ENCODE assay signal across 8 mouse cellular contexts in genomic region chr11:101695906-101696661, GRCm38 (mm10). TPM values are rescaled to one million over a fixed set of nuclear protein-coding genes. Genes with fewer than 3 reads are reported as not detected.
DNase-seq lines count a peak whose midpoint lies in the region; ATAC-seq and TF ChIP-seq lines count a peak whose summit lies in the region.

No protein-coding gene starts in this region.

- H3K4me3 ChIP-seq in heart, adult 2 months, result peak overlapping the region; percentile 10; the same call in 1 of the 2 replicates
- H3K4me3 ChIP-seq in heart, embryonic 16.5 days (ENCODE audit: low read length), result peak overlapping the region; percentile 27
- H3K4me3 ChIP-seq in limb, embryonic 10.5 days, result peak overlapping the region; percentile 43
- H3K4me3 ChIP-seq in midbrain, embryonic 10.5 days, result peak overlapping the region; percentile 49
- peak overlapping the region; percentile 4; the same call in 1 of the 2 replicates for H3K4me3 ChIP-seq in stomach, postnatal 0 days (ENCODE audit: low read depth, low read length)

- intact Hi-C loops in heart, adult 2 months (cut with DNase I), result loop anchor here (2.0 to 5.0 kb wide), 2 partner anchors 15 to 34 kb away; no protein-coding TSS in a partner anchor

- H3K27ac ChIP-seq in heart, adult 2 months, result peak overlapping the region; percentile 59
- no peak overlapping the region for H3K27ac ChIP-seq in heart, embryonic 16.5 days (ENCODE audit: low read length)
- peak overlapping the region; percentile 84 for H3K27ac ChIP-seq in limb, embryonic 10.5 days
- H3K27ac ChIP-seq in midbrain, embryonic 10.5 days (replicated peaks), result peak overlapping the region; percentile 92
- peak overlapping the region; percentile 46 for H3K27ac ChIP-seq in stomach, postnatal 0 days (replicated peaks)

- no peak for TF ChIP-seq EP300 in heart, adult 2 months (IDR thresholded peaks at IDR 0.05; ENCODE audit: insufficient read depth, low read depth, low read length)
- no peak for TF ChIP-seq EP300 in stomach, postnatal 0 days (optimal IDR thresholded peaks at IDR 0.05)

- TF ChIP-seq POLR2A in heart, adult 2 months (IDR thresholded peaks at IDR 0.05; ENCODE audit: insufficient read depth, low read depth, low read length), result no peak

- no peak for ATAC-seq in heart, embryonic 16.5 days (replicated peaks; ENCODE audit: extremely low read depth, insufficient read depth, low FRiP score)
- ATAC-seq in stomach, postnatal 0 days (ENCODE audit: low FRiP score, low TSS enrichment), result peak; percentile 60; the same call in 1 of the 2 replicates

- H3K4me1 ChIP-seq in heart, adult 2 months (ENCODE audit: control insufficient read depth, insufficient read depth, low read length), result peaks cover 13% of the 10 kb centered on the region
- H3K4me1 ChIP-seq in heart, embryonic 16.5 days (ENCODE audit: control insufficient read depth, insufficient read depth, low read length), result peaks cover 12% of the 10 kb centered on the region; the same call in 1 of the 2 replicates
- H3K4me1 ChIP-seq in limb, embryonic 10.5 days, result peaks cover 32% of the 10 kb centered on the region
- peaks cover 34% of the 10 kb centered on the region for H3K4me1 ChIP-seq in midbrain, embryonic 10.5 days
- peaks cover 5% of the 10 kb centered on the region; the same call in 1 of the 2 replicates for H3K4me1 ChIP-seq in stomach, postnatal 0 days (replicated peaks; ENCODE audit: control insufficient read depth, insufficient read depth)

- H3K79me2 ChIP-seq in heart, adult 2 months (replicated peaks; ENCODE audit: control insufficient read depth, insufficient read depth, low read length), result no peaks in the 10 kb centered on the region

- H3K36me3 ChIP-seq in heart, adult 2 months (ENCODE audit: control insufficient read depth, insufficient read depth, low read length), result no peaks in the 10 kb centered on the region
- H3K36me3 ChIP-seq in heart, embryonic 16.5 days (ENCODE audit: control insufficient read depth, insufficient read depth), result no peaks in the 10 kb centered on the region
- H3K36me3 ChIP-seq in limb, embryonic 10.5 days, result no peaks in the 10 kb centered on the region
- no peaks in the 10 kb centered on the region for H3K36me3 ChIP-seq in midbrain, embryonic 10.5 days
- H3K36me3 ChIP-seq in stomach, postnatal 0 days (ENCODE audit: control insufficient read depth, insufficient read depth, low read length), result no peaks in the 10 kb centered on the region

- peak in 1 of 2 experiments; percentile 38 for DNase-seq in heart, adult 2 months
- DNase-seq in heart, adult 9 months (ENCODE audit: low spot score in 2 of 2), result no peak
- DNase-seq in brain, adult 2 months (ENCODE audit: low read depth, low spot score), result peak; percentile 55
- peak; percentile 55 for DNase-seq in limb, embryonic 10.5 days (ENCODE audit: low spot score)
- DNase-seq in midbrain, embryonic 10.5 days (ENCODE audit: low spot score), result peak; percentile 70
- peak; percentile 41 for DNase-seq in stomach, postnatal 0 days (ENCODE audit: low spot score)
- no peak for DNase-seq in adipocyte (ENCODE audit: low spot score)

- H3K9ac ChIP-seq in heart, adult 2 months (ENCODE audit: low read depth, low read length), result no peak overlapping the region
- peak overlapping the region; percentile 2 for H3K9ac ChIP-seq in heart, embryonic 16.5 days (ENCODE audit: low read length)
- no peak overlapping the region for H3K9ac ChIP-seq in stomach, postnatal 0 days (ENCODE audit: low read length)

- TF ChIP-seq CTCF in heart, adult 2 months (IDR thresholded peaks at IDR 0.05), result no peak
- TF ChIP-seq CTCF in stomach, postnatal 0 days (IDR thresholded peaks at IDR 0.05; ENCODE audit: low read depth), result no peak

- peak overlapping the region; percentile 53 for H3K4me2 ChIP-seq in heart, embryonic 16.5 days (ENCODE audit: low read depth, low read length)
- peak overlapping the region; percentile 51 for H3K4me2 ChIP-seq in stomach, postnatal 0 days (replicated peaks; ENCODE audit: low read depth)

- no peaks in the 10 kb centered on the region for H3K27me3 ChIP-seq in heart, adult 2 months (ENCODE audit: control insufficient read depth, insufficient read depth, low read length)
- no peaks in the 10 kb centered on the region for H3K27me3 ChIP-seq in heart, embryonic 16.5 days (ENCODE audit: control insufficient read depth, insufficient read depth, low read length)
- peaks cover 4% of the 10 kb centered on the region; the same call in 1 of the 2 replicates for H3K27me3 ChIP-seq in limb, embryonic 10.5 days (ENCODE audit: low read depth, poor library complexity, severe bottlenecking)
- no peaks in the 10 kb centered on the region for H3K27me3 ChIP-seq in midbrain, embryonic 10.5 days (ENCODE audit: low read depth, poor library complexity, severe bottlenecking)
- no peaks in the 10 kb centered on the region for H3K27me3 ChIP-seq in stomach, postnatal 0 days (ENCODE audit: control insufficient read depth, insufficient read depth, low read length)

- H3K9me3 ChIP-seq in heart, embryonic 16.5 days (replicated peaks; ENCODE audit: control insufficient read depth, low read length), result peaks cover 5% of the 10 kb centered on the region
- H3K9me3 ChIP-seq in limb, embryonic 10.5 days (replicated peaks), result no peaks in the 10 kb centered on the region
- H3K9me3 ChIP-seq in midbrain, embryonic 10.5 days (replicated peaks), result no peaks in the 10 kb centered on the region; the same call in 1 of the 2 replicates
- no peaks in the 10 kb centered on the region for H3K9me3 ChIP-seq in stomach, postnatal 0 days (ENCODE audit: control insufficient read depth, low read length)

- WGBS in heart, adult 2 months, result 22% methylated on average over 20 of the region's 20 CpGs
- 7% methylated on average over 20 of the region's 20 CpGs for WGBS in heart, embryonic 16.5 days
- 6% methylated on average over 20 of the region's 20 CpGs for WGBS in limb, embryonic 10.5 days
- WGBS in midbrain, embryonic 10.5 days, result 2% methylated on average over 20 of the region's 20 CpGs
- WGBS in stomach, postnatal 0 days, result 5% methylated on average over 20 of the region's 20 CpGs

RNA-seq across cellular contexts. Expression of gene Arl4d, which starts 30.7 kb away (rescaled TPM):
- total RNA-seq in heart, adult 2 months (2021), result 10 to 100 TPM; 18.9 to 23.5 TPM
- polyA plus RNA-seq in heart, adult 2 months (2012; rRNA removed), result 23.4 and 27.8 TPM in 2 replicates
- polyA plus RNA-seq in heart, embryonic 16.5 days (2015; fragmentation: Nextera tagmentation; extraction: Ambion mirVana), result 6.4 and 7.8 TPM in 2 replicates
- 1.9 and 2.4 TPM in 2 replicates for polyA plus RNA-seq in limb, embryonic 10.5 days (2016; fragmentation: Nextera tagmentation; extraction: Ambion mirVana)
- 4.3 and 4.4 TPM in 2 replicates for polyA plus RNA-seq in midbrain, embryonic 10.5 days (2016; fragmentation: Nextera tagmentation; extraction: Ambion mirVana)
- 9.5 and 10.0 TPM in 2 replicates for polyA plus RNA-seq in stomach, postnatal 0 days (2015; fragmentation: Nextera tagmentation; extraction: Ambion mirVana)

RNA-seq across cellular contexts. Expression of gene Dhx8, which starts 36.6 kb away (rescaled TPM):
- 10 to 100 TPM; 16.0 to 17.1 TPM for total RNA-seq in heart, adult 2 months (2021)
- polyA plus RNA-seq in heart, adult 2 months (2012; rRNA removed), result 7.2 and 10.7 TPM in 2 replicates
- polyA plus RNA-seq in heart, embryonic 16.5 days (2015; fragmentation: Nextera tagmentation; extraction: Ambion mirVana), result 19.4 and 19.5 TPM in 2 replicates
- 51.7 and 60.5 TPM in 2 replicates for polyA plus RNA-seq in limb, embryonic 10.5 days (2016; fragmentation: Nextera tagmentation; extraction: Ambion mirVana)
- polyA plus RNA-seq in midbrain, embryonic 10.5 days (2016; fragmentation: Nextera tagmentation; extraction: Ambion mirVana), result 40.0 and 44.0 TPM in 2 replicates
- 12.6 and 12.8 TPM in 2 replicates for polyA plus RNA-seq in stomach, postnatal 0 days (2015; fragmentation: Nextera tagmentation; extraction: Ambion mirVana)

Comparison
In these comparisons a context has a peak if more than half of its experiments do, and no peak if none do; other contexts are left out.
1. DNase-seq: peak in brain, adult 2 months (single experiment), limb, embryonic 10.5 days (single experiment), midbrain, embryonic 10.5 days (single experiment) and stomach, postnatal 0 days (single experiment); none in heart, adult 9 months (0 of 2) and adipocyte (single experiment).
2. Peak in every context shown above with its lines, with median percentiles within 50 percentile points of each other: H3K4me3 ChIP-seq.